Mouse (Mus musculus) forebrain, postnatal 0 days (tissue): Measurements from ENCODE around the gene Gab1. TPM values are rescaled to one million over a fixed set of nuclear protein-coding genes. Genes with fewer than 3 reads are reported as not detected.

Experiments used
- ATAC-seq: fragments of 200-750 bp; cut with Nextera tagmentation; 2 replicates; pipeline ENCODE4 v1.8.0; 2017; ENCODE audit warnings: mild to moderate bottlenecking, moderate library complexity
- DNase-seq: peaks from one replicate; pipeline ENCODE4 v3.0.0-alpha.2; 2015
- H3K27ac ChIP-seq: fragments of 300-500 bp; sonication (generic); 2 replicates; pipeline ENCODE4 v1.5.1; 2014; ENCODE audit warnings: low read depth, mild to moderate bottlenecking, antibody characterized with exemption, low read length, moderate library complexity, mixed read lengths
- H3K27me3 ChIP-seq: fragments of 300-500 bp; sonication (generic); 2 replicates; pipeline ENCODE4 v1.6.1; 2014; ENCODE audit warnings: mild to moderate bottlenecking, low read length, mixed read lengths; ENCODE audit not compliant: insufficient read depth
- H3K36me3 ChIP-seq: fragments of 300-500 bp; sonication (generic); 2 replicates; pipeline ENCODE4 v1.6.1; 2014; ENCODE audit warnings: mild to moderate bottlenecking, moderate library complexity; ENCODE audit not compliant: insufficient read depth
- H3K4me1 ChIP-seq: fragments of 300-500 bp; sonication (generic); 2 replicates; pipeline ENCODE4 v1.6.1; 2014; ENCODE audit warnings: antibody characterized with exemption; ENCODE audit not compliant: insufficient read depth
- H3K4me2 ChIP-seq: fragments of 300-500 bp; sonication (generic); 2 replicates; pipeline ENCODE4 v1.6.1; 2014; ENCODE audit warnings: low read depth, mild to moderate bottlenecking, moderate library complexity
- H3K4me3 ChIP-seq: fragments of 300-500 bp; sonication (generic); 2 replicates; pipeline ENCODE4 v1.5.1; 2014; ENCODE audit warnings: low read depth, low read length, mixed read lengths
- H3K9ac ChIP-seq: fragments of 300-500 bp; sonication (generic); 2 replicates; pipeline ENCODE4 v1.6.1; 2014; ENCODE audit warnings: mild to moderate bottlenecking
- H3K9me3 ChIP-seq: fragments of 300-500 bp; sonication (generic); 2 replicates; pipeline ENCODE4 v1.6.1; 2016; ENCODE audit warnings: low read length
- CTCF ChIP-seq: sonication (generic); IDR thresholded peaks from 2 replicates; pipeline ENCODE4 v1.5.1; 2016; ENCODE audit warnings: antibody characterized with exemption, control low read depth, low read depth
- WGBS: fragments of 180-500 bp; shearing (Covaris S2); extraction: QIAGEN DNeasy Blood & Tissue Kit; methylation state at CpG from one replicate; pipeline ENCODE4 v1.1.7; 2014; 5-methylcytosine and 5-hydroxymethylcytosine counted together
- polyA plus RNA-seq: library from polyadenylated mRNA; unstranded; fragments of >200 nt; fragmentation: Nextera tagmentation; extraction: Ambion mirVana; gene quantifications from 2 replicates; pipeline ENCODE4 v1.2.1, GENCODE M21; 2015
- total RNA-seq: library from RNA; depleted of rRNA; stranded (reverse); fragments of >200 nt; gene quantifications from 2 replicates; pipeline ENCODE4 v1.2.3, GENCODE M21; 2014

Gene Gab1
- total and polyA plus RNA-seq, 2 experiments from 2014 or later, result 9.8 to 15.7 TPM

DNA sequence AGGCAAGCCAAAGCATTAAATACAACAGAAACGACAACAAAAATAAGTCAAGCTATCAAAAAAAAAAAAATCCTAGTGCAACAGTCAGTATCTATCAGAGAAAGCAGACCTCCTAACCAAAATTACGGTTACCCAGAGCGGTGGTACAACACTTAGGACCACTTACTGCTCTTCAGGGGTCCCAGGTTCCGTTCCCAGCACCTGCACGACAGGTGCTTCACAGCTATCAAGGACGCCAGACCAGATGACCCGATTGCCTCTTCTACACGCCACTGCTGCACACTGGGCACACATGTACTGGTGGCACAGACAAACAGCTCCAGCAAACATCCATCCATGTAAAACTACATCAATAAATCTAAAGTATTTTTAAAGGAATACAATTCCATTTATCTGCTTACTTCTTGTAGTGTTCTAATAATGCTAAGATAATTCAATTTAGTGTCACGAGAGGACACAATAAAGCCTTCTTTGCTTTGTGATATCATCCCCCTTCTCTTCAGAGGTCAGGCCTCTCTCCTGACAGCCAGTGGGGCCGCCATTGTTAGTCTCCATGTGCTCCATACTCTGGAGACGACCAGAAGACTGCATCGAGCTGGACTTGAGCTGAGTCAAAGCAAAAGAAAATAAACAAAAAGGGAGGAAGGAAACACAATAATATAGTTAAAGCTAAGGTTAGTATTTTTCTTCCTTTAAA, 12.2 kb downstream of the Gab1 start:
- H3K9ac ChIP-seq, result no peak overlapping the region
- H3K36me3 ChIP-seq, result no peaks in the 10 kb centered on the region
- H3K9me3 ChIP-seq, result no peaks in the 10 kb centered on the region
- no peak overlapping the region for H3K4me3 ChIP-seq
- no peaks in the 10 kb centered on the region for H3K27me3 ChIP-seq
- peaks cover 4% of the 10 kb centered on the region; the same call in 1 of the 2 replicates for H3K4me1 ChIP-seq
- no peak overlapping the region for H3K4me2 ChIP-seq
- no peak for TF ChIP-seq CTCF
- DNase-seq (no peak), ATAC-seq (no peak)
- H3K27ac ChIP-seq, result 0 out of 2 replicates have a peak overlapping the region, but pooled peaks have one; percentile 9
- 87% methylated on average over 12 of the region's 12 CpGs for WGBS

DNA sequence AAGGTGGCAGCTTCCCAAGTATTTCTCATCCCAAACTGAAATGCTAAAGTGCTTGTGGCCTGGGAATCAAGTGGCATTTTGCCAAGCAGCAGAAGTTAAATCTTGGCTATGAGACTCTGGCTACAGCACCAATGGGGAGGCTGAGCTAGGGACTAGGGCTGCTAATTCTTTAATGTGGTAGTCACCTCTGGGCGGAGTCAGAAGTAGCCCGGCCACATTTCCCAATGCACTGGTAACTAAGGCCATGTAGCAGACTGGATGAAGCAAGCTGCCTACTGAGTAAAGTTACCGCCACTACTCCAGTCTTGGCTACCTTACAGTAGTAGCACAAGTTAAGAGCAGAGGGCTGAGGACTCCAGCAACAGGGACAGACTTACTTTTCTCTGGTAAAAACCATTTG, 12.7 kb downstream of the Gab1 start:
- ATAC-seq, result no peak
- no peak overlapping the region for H3K9ac ChIP-seq
- H3K4me2 ChIP-seq, result no peak overlapping the region
- no peaks in the 10 kb centered on the region for H3K36me3 ChIP-seq
- peaks cover 4% of the 10 kb centered on the region; the same call in 1 of the 2 replicates for H3K4me1 ChIP-seq
- TF ChIP-seq CTCF, result no peak
- H3K4me3 ChIP-seq, result no peak overlapping the region
- DNase-seq, result no peak
- 0 out of 2 replicates have a peak overlapping the region, but pooled peaks have one; percentile 9 for H3K27ac ChIP-seq
- WGBS, result 84% methylated on average over 3 of the region's 3 CpGs
- H3K27me3 ChIP-seq, result no peaks in the 10 kb centered on the region
- H3K9me3 ChIP-seq, result no peaks in the 10 kb centered on the region

DNA sequence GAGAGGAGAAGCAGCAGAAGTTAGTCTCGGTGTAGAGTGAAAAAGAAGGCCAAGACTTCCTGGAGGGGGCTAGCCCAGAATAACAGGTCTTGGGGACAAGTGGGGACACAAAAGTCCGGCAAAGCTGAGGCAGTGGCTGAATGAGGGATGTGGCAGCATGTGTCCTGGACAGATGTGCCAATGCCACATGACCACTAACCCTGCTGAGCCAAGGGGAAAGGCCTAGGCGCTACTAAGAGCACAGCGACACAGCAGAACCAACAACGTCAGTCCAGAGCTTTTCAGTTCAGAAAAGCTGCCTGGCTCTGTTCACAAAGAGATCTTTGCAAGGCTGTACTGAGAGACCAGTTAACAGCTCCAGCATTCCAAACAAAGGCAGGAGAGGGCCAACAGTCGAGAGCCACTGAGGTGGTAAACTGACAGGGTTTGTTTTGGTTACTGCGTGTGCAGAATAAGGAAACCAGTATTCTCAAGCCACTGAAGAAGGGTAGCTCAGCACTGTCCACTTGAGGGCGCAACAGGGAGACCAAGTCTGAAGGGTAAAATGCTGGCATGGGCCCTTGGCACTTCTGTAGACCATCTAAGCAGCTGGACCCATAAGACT, 15.0 kb downstream of the Gab1 start:
- Histone ChIP-seq H3K4me3 (no peak overlapping the region), H3K36me3 (no peaks in the 10 kb centered on the region), H3K4me1 (no peaks in the 10 kb centered on the region; the same call in 1 of the 2 replicates), H3K27me3 (no peaks in the 10 kb centered on the region), H3K27ac (peak overlapping the region; percentile 29), H3K9ac (no peak overlapping the region), H3K4me2 (no peak overlapping the region), H3K9me3 (no peaks in the 10 kb centered on the region)
- ATAC-seq (peak; percentile 72), DNase-seq (peak; percentile 33)
- TF ChIP-seq CTCF, result peak; percentile 35
- WGBS, result 40% methylated on average over 8 of the region's 8 CpGs

DNA sequence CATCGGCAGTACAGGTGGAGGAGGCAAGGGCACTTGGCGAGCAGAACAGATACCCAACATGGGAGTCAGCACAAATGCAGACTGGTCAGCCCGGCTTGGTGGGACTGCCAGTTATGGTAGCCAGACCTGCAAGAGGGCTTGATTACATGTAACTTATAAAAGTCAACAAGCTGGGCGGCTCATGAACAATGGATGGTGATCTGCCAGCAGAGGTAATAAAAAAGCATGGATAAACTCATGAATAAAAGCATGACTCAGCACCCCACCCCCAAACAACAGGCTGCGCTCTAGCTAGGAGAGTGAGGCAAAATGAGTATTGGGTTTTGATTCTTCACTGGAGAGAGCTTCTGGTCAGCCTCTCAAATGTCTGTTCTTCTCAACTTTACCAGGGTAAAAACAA, 16.9 kb downstream of the Gab1 start:
- no peaks in the 10 kb centered on the region for H3K27me3 ChIP-seq
- ATAC-seq (no peak), DNase-seq (no peak)
- no peaks in the 10 kb centered on the region; the same call in 1 of the 2 replicates for H3K4me1 ChIP-seq
- no peak overlapping the region for H3K4me2 ChIP-seq
- no peak overlapping the region for H3K9ac ChIP-seq
- no peaks in the 10 kb centered on the region for H3K9me3 ChIP-seq
- no peaks in the 10 kb centered on the region for H3K36me3 ChIP-seq
- no peak overlapping the region for H3K4me3 ChIP-seq
- 84% methylated on average over 5 of the region's 5 CpGs for WGBS
- TF ChIP-seq CTCF, result no peak
- H3K27ac ChIP-seq, result no peak overlapping the region

DNA sequence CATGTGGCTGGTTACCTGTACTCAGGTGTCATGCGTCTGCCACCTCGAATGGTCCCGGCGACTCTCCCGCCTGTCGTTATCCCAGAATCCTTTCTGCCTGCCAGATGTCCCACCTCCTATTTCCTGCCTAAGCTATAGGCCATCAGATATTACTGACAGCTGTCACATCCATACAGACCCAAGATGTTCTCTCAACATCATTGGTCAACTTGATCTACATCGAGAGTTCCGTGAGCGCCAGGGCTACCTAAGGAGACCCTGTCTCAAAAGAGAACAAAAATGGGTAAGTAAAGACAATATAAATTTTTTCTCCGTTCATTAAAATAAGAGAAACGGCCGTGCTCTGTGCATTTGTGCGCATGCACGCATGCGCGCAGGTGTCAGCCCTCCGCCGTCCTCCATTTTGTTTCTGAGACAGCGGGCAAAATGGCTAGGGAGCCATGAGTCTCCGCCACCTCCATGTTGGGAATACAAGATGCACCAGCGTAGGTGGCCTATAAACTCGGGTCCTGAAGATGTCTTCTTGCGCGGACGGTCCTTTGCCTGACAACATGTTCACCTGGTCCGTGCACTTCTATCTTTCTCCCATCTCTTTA, 21.0 kb downstream of the Gab1 start:
- Histone ChIP-seq H3K9me3 (no peaks in the 10 kb centered on the region), H3K4me2 (no peak overlapping the region), H3K27me3 (no peaks in the 10 kb centered on the region), H3K36me3 (no peaks in the 10 kb centered on the region), H3K4me1 (peaks cover 5% of the 10 kb centered on the region; the same call in 1 of the 2 replicates), H3K27ac (no peak overlapping the region), H3K4me3 (no peak overlapping the region), H3K9ac (no peak overlapping the region)
- DNase-seq (no peak), ATAC-seq (no peak)
- WGBS, result 98% methylated on average over 26 of the region's 26 CpGs
- TF ChIP-seq CTCF, result no peak

DNA sequence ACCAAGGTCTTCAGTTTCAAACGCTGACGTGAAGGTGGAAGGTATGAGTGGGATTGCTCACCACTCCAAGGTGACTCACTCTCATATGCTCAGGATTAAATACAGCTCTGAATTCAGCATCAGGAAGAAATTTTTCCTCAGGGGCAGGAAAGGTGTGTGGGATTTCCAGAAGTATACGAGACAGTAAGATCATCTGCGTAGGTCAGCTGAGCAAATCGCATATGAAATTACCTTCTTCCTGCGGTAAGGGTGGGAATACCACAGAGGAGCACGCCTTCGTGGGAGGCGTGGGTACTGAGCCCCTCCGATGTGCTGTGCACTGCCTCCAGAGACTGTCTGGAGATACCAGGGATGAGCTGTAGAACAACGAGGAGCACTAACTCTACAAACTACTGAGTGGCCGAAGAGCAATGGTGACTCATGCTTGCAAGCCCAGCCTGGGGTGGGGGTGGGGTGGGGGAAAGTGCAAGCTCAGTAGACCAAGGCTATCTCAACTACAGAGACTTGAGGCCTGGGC, 22.4 kb downstream of the Gab1 start:
- TF ChIP-seq CTCF, result no peak

DNA sequence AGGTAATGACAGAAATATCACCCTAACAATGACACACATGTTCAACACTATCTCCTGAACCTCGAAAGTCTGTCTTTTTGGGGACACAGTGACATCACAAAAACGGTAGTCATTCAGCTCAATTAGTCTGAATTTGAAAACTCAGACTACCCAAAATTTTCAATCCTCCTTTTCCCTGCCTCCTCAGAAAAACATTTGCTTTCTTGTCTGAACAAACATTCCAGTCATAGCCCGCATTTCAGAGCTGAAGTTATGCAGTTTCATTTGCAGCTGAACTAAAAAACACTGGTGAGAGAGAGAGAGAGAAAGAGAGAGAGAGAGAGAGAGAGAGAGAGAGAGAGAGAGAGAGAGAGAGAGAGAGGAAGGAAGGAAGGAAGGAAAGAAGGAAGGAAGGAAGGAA, 23.2 kb downstream of the Gab1 start:
- Histone ChIP-seq H3K4me1 (peaks cover 5% of the 10 kb centered on the region; the same call in 1 of the 2 replicates), H3K4me2 (no peak overlapping the region), H3K27me3 (no peaks in the 10 kb centered on the region), H3K9ac (no peak overlapping the region), H3K36me3 (no peaks in the 10 kb centered on the region), H3K9me3 (no peaks in the 10 kb centered on the region), H3K27ac (no peak overlapping the region), H3K4me3 (no peak overlapping the region)
- WGBS, result 30% methylated on average over 3 of the region's 3 CpGs
- DNase-seq, result no peak
- TF ChIP-seq CTCF, result no peak
- ATAC-seq, result no peak

More for the DNA sequence above, 22.4 kb downstream of the Gab1 start:
- no peaks in the 10 kb centered on the region for H3K9me3 ChIP-seq
- 88% methylated on average over 12 of the region's 12 CpGs for WGBS
- peaks cover 5% of the 10 kb centered on the region; the same call in 1 of the 2 replicates for H3K4me1 ChIP-seq
- no peaks in the 10 kb centered on the region for H3K36me3 ChIP-seq
- no peak overlapping the region for H3K27ac ChIP-seq
- H3K4me3 ChIP-seq, result no peak overlapping the region
- ATAC-seq (no peak), DNase-seq (no peak)
- H3K9ac ChIP-seq, result no peak overlapping the region
- H3K27me3 ChIP-seq, result no peaks in the 10 kb centered on the region
- H3K4me2 ChIP-seq, result no peak overlapping the region
